ENCODE assay signal across 23 mouse cellular contexts in the genomic region with DNA sequence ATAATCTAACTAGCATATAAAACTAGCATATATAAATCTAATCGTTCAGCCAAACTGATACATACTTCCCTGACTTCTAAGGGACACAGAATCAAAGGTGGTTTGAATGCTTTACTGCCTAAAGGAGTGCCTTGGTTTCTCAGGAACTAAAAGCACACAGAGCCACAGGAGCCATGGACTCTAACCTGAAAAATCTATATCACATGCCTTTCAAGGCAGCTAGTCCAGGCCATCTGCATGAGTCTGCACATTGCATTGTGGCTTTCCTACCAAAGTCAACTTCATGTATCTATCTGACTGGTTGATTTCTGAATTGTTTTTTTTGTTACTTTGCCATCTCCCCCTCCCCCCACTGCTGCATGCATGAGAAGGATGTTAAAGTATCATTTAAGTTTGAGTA.
"Had no signal": no experiment of that assay in that cellular context is flagged by ENCODE, and none has a peak within 500 bp of the region (broad histone marks: within the 10 kb centered on the region; RNA-seq: fewer than 3 reads in every experiment).

No protein-coding gene starts in this region.

- H3K9ac ChIP-seq: forebrain, postnatal 0 days; heart, embryonic 13.5 days; heart, embryonic 15.5 days; hindbrain, embryonic 13.5 days; hindbrain, embryonic 15.5 days; limb, embryonic 13.5 days; limb, embryonic 15.5 days; liver, embryonic 14.5 days had no signal

- H3K4me1 ChIP-seq: heart, embryonic 15.5 days; hindbrain, embryonic 13.5 days; hindbrain, embryonic 15.5 days; limb, embryonic 13.5 days; limb, embryonic 15.5 days had no signal

- ATAC-seq: forebrain, postnatal 0 days; hindbrain, postnatal 0 days had no signal

- H3K9me3 ChIP-seq: heart, embryonic 13.5 days; heart, embryonic 15.5 days; hindbrain, embryonic 13.5 days; hindbrain, embryonic 15.5 days; limb, embryonic 13.5 days; limb, embryonic 15.5 days had no signal

- H3K27me3 ChIP-seq: heart, embryonic 13.5 days; heart, embryonic 15.5 days; hindbrain, embryonic 13.5 days; hindbrain, embryonic 15.5 days; limb, embryonic 13.5 days; limb, embryonic 15.5 days had no signal

- H3K4me3 ChIP-seq: heart, adult 2 months; heart, embryonic 13.5 days; heart, embryonic 15.5 days; hindbrain, embryonic 13.5 days; hindbrain, embryonic 15.5 days; layer of hippocampus, adult 2 months; left cerebral cortex, adult 2 months; limb, embryonic 13.5 days; limb, embryonic 15.5 days had no signal

- H3K4me2 ChIP-seq: heart, embryonic 11.5 days; heart, embryonic 13.5 days; heart, embryonic 15.5 days; hindbrain, embryonic 13.5 days; hindbrain, embryonic 15.5 days; limb, embryonic 13.5 days; limb, embryonic 15.5 days had no signal

- H3K27ac ChIP-seq: heart, adult 2 months; heart, embryonic 13.5 days; heart, embryonic 15.5 days; hindbrain, embryonic 13.5 days; hindbrain, embryonic 15.5 days; hindbrain, postnatal 0 days; left cerebral cortex, adult 2 months; limb, embryonic 13.5 days; limb, embryonic 15.5 days; liver, embryonic 14.5 days had no signal

- DNase-seq: forebrain, postnatal 0 days; gastrocnemius, postnatal 14 days; gastrocnemius, postnatal 36 days; heart, adult 11 months; heart, adult 2 months; heart, postnatal 14 days; heart, postnatal 36 days; kidney, adult 18-20 months; kidney, adult 8-10 months; kidney, postnatal 10 days; kidney, postnatal 25 days; kidney, postnatal 4 days had no signal
